Comparison of ENCODE assay signal across 7 mouse cellular contexts in the genomic region with DNA sequence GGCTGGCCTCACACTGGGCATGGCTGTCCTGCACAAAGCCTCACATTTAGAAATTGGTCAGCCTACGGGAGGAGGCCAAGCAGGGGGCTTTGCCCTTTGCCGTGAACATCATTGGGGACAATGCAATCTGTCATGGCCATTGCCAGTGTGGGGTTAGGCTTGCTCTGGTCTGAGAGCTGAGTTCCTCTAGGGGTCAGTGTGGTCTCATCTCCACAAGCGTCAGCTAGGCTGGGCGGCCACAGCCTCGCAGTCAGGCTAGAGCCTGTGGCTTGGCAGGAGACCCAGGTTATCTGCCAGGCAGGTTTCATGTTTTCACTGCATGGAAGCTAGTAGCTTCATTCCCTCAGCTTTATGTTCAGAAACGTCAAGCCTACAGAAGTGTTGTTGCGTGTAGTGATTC. TPM values are rescaled to one million over a fixed set of nuclear protein-coding genes. Genes with fewer than 3 reads are reported as not detected.
DNase-seq lines count a peak whose midpoint lies in the region; ATAC-seq and TF ChIP-seq lines count a peak whose summit lies in the region.

No protein-coding gene starts in this region.

- POLR2A ChIA-PET in Patski (lab: Charles Lee), result interaction anchor here (0.5 kb wide), 1 partner anchor 128 kb away, joined by 4 read pairs; no protein-coding TSS in a partner anchor

- peak; percentile 60 for ATAC-seq in Patski
- peak; percentile 87 for ATAC-seq in hindbrain, postnatal 0 days
- ATAC-seq in midbrain, embryonic 14.5 days (ENCODE audit: low FRiP score, low TSS enrichment), result no peak

- WGBS in embryonic facial prominence, embryonic 10.5 days, result 72% methylated on average over 7 of the region's 7 CpGs
- WGBS in hindbrain, postnatal 0 days, result 37% methylated on average over 7 of the region's 7 CpGs
- 51% methylated on average over 7 of the region's 7 CpGs for WGBS in midbrain, embryonic 14.5 days

- no peak for TF ChIP-seq CTCF in Patski (IDR thresholded peaks at IDR 0.05)
- TF ChIP-seq CTCF in hindbrain, postnatal 0 days (IDR thresholded peaks at IDR 0.05; ENCODE audit: low read depth), result peak; percentile 82

- no peak overlapping the region for H3K4me2 ChIP-seq in hindbrain, postnatal 0 days (ENCODE audit: low read depth, low read length)
- H3K4me2 ChIP-seq in midbrain, embryonic 14.5 days (ENCODE audit: low read length), result no peak overlapping the region

- peaks cover 99% of the 10 kb centered on the region for H3K36me3 ChIP-seq in embryonic facial prominence, embryonic 10.5 days (replicated peaks)
- H3K36me3 ChIP-seq in hindbrain, postnatal 0 days (ENCODE audit: insufficient read depth, low read length), result peaks cover 25% of the 10 kb centered on the region
- peaks cover 69% of the 10 kb centered on the region for H3K36me3 ChIP-seq in midbrain, embryonic 14.5 days (ENCODE audit: control insufficient read depth, insufficient read depth, low read length)

- intact Hi-C loops in left cerebral cortex, postnatal 14 days (cut with DNase I), result loop anchor here (10.0 kb wide), 1 partner anchor 419 kb away; no protein-coding TSS in a partner anchor
- intact Hi-C loops in left cerebral cortex, postnatal 36 days (cut with DNase I), result no loop called here

- CTCF ChIA-PET in Patski (lab: Charles Lee), result interaction anchor here (1.0 to 1.3 kb wide), 2 partner anchors 104 to 115 kb away, joined by 4 to 6 read pairs; no protein-coding TSS in a partner anchor

- 0 out of 2 replicates have a peak, but pooled peaks cover 2% of the 10 kb centered on the region for H3K9me3 ChIP-seq in embryonic facial prominence, embryonic 10.5 days
- H3K9me3 ChIP-seq in hindbrain, postnatal 0 days (ENCODE audit: low read length), result no peaks in the 10 kb centered on the region
- H3K9me3 ChIP-seq in midbrain, embryonic 14.5 days (ENCODE audit: control insufficient read depth, low read length), result no peaks in the 10 kb centered on the region

- H3K9ac ChIP-seq in hindbrain, postnatal 0 days (replicated peaks; ENCODE audit: low read length), result no peak overlapping the region
- no peak overlapping the region for H3K9ac ChIP-seq in midbrain, embryonic 14.5 days (replicated peaks; ENCODE audit: low read length)

- H3K27me3 ChIP-seq in Patski, result no peaks in the 10 kb centered on the region
- no peaks in the 10 kb centered on the region for H3K27me3 ChIP-seq in embryonic facial prominence, embryonic 10.5 days (replicated peaks; ENCODE audit: low read depth, poor library complexity, severe bottlenecking)
- no peaks in the 10 kb centered on the region for H3K27me3 ChIP-seq in hindbrain, postnatal 0 days (ENCODE audit: insufficient read depth, low read length)
- no peaks in the 10 kb centered on the region for H3K27me3 ChIP-seq in midbrain, embryonic 14.5 days (ENCODE audit: control insufficient read depth, insufficient read depth, low read length)

- H3K4me1 ChIP-seq in embryonic facial prominence, embryonic 10.5 days, result no peaks in the 10 kb centered on the region
- no peaks in the 10 kb centered on the region for H3K4me1 ChIP-seq in hindbrain, postnatal 0 days (ENCODE audit: insufficient read depth, low read length)
- no peaks in the 10 kb centered on the region for H3K4me1 ChIP-seq in midbrain, embryonic 14.5 days (ENCODE audit: control insufficient read depth, insufficient read depth, low read length)

- no peak overlapping the region for H3K4me3 ChIP-seq in embryonic facial prominence, embryonic 10.5 days
- H3K4me3 ChIP-seq in hindbrain, postnatal 0 days (ENCODE audit: low read length), result no peak overlapping the region
- H3K4me3 ChIP-seq in midbrain, embryonic 14.5 days (replicated peaks; ENCODE audit: low read depth, low read length), result no peak overlapping the region

- in situ Hi-C loops in Patski (cut with MboI; ENCODE audit: low pct_unique_long_range_greater_than_20kb), result loop anchor here (10.0 kb wide), 1 partner anchor 429 kb away; a partner anchor contains a TSS

- no peak overlapping the region for H3K27ac ChIP-seq in embryonic facial prominence, embryonic 10.5 days (replicated peaks)
- no peak overlapping the region for H3K27ac ChIP-seq in hindbrain, postnatal 0 days
- no peak overlapping the region for H3K27ac ChIP-seq in midbrain, embryonic 14.5 days (replicated peaks; ENCODE audit: low read depth, low read length)

- peak; percentile 25 to 34 for DNase-seq in left cerebral cortex, postnatal 14 days (ENCODE audit: low spot score in 2 of 2)
- DNase-seq in left cerebral cortex, postnatal 36 days (ENCODE audit: low spot score in 2 of 2), result no peak
- DNase-seq in Patski (ENCODE audit: low read depth, low spot score), result no peak
- DNase-seq in embryonic facial prominence, embryonic 10.5 days (ENCODE audit: low spot score), result peak; percentile 37
- peak; percentile 83 for DNase-seq in hindbrain, postnatal 0 days (ENCODE audit: low spot score)
- peak; percentile 63 for DNase-seq in midbrain, embryonic 14.5 days
- DNase-seq in B cell, adult 2 months, result no peak

RNA-seq across cellular contexts. Expression of a gene that starts 20.9 kb away (rescaled TPM):
- total RNA-seq in left cerebral cortex, postnatal 14 days (2021), result 10 to 100 TPM; 23.8 to 24.7 TPM
- 10 to 100 TPM; 24.1 to 24.7 TPM for total RNA-seq in left cerebral cortex, postnatal 36 days (2021)
- 5.7 TPM for polyA plus RNA-seq in Patski (2021)
- 44.2 and 45.3 TPM in 2 replicates for polyA plus RNA-seq in embryonic facial prominence, embryonic 10.5 days (2016; fragmentation: Nextera tagmentation; extraction: Ambion mirVana)
- total RNA-seq in hindbrain, postnatal 0 days (2014; rRNA removed), result 16.6 and 19.4 TPM in 2 replicates
- polyA plus RNA-seq in hindbrain, postnatal 0 days (2015; fragmentation: Nextera tagmentation; extraction: Ambion mirVana), result 30.1 and 30.6 TPM in 2 replicates
- polyA plus RNA-seq in midbrain, embryonic 14.5 days (2014; fragmentation: Nextera tagmentation; extraction: Ambion mirVana), result 51.2 and 56.0 TPM in 2 replicates

Comparison
In these comparisons a context has a peak if more than half of its experiments do, and no peak if none do; other contexts are left out.
1. DNase-seq: peak in left cerebral cortex, postnatal 14 days (2 of 2), embryonic facial prominence, embryonic 10.5 days (single experiment), hindbrain, postnatal 0 days (single experiment) and midbrain, embryonic 14.5 days (single experiment); none in left cerebral cortex, postnatal 36 days (0 of 2), Patski (single experiment) and B cell, adult 2 months (0 of 2).